Mouse (Mus musculus) granulocyte monocyte progenitor cell, adult 5-6 weeks (primary cell): ENCODE data around the gene Ccnq. TPM values are rescaled to one million over a fixed set of nuclear protein-coding genes. Genes with fewer than 3 reads are reported as not detected.

Source experiments
- ATAC-seq: replicated peaks from 2 replicates; pipeline ENCODE4 v1.8.0; 2016; ENCODE audit warnings: mild to moderate bottlenecking, moderate TSS enrichment, inconsistent platforms; ENCODE audit not compliant: poor library complexity, severe bottlenecking
- total RNA-seq, 2 experiments: library from RNA; stranded (forward) in 1 of 2; stranded (reverse) in 1 of 2; fragments of 200-712, 200-1000 nt in 1 of 2; fragments of >200 nt in 1 of 2; fragmentation: Nextera tagmentation in 1 of 2; gene quantifications; 2 replicates each; pipeline ENCODE4 v1.2.3; 2014 to 2017

Gene Ccnq
- total RNA-seq, 2 experiments from 2014 or later = 22.9 to 24.1 TPM

DNA sequence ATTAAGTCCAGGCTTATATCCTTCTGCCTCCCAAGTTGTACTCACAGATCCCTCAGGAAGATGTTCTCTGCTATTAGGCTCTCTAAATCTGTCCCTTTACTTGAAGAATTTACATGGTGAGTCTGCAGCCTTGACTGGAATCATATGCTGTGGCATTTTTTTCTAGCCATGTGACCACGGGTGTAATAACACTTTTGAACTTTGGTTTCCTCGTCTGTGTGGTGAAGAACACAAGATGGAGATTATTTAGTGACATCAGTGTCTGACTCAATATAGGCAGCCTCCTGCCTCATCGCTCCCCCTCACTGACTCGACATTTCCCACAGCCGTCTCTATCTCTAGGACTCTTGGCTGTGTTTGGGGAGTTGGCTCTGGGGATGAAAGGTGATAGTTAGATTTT, 48.4 kb downstream of the Ccnq start:
- ATAC-seq = no peak

DNA sequence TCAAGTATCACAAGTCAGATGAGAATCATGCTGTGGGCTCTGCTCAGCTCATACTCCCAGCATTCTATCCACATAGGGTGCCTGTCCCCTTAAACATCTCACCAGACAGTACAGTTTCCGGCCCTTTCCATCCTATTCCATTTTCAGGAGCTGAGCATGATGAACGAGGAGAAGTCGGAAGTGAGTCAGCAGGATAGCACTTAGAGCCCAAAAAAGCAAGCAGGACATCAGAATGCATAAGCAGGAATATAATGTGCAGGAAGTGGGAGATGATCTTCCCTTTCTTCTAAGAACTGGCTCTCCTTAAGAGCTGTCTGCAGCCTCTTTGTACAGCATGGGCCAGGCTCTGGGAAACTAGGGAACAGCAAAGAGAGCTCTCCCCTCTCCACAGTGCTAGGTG, 49.2 kb downstream of the Ccnq start:
- no peak for ATAC-seq

Other genes with a start within 250 kb of the Ccnq start
- gene Sebox, start 248.3 kb downstream of the Ccnq start, total RNA-seq (2014; fragmentation: Nextera tagmentation) = not detected in 2 replicates
- gene Sebox, start 248.3 kb downstream of the Ccnq start, total RNA-seq (2017) = not detected in 2 replicates
- 21.9 and 36.8 TPM in 2 replicates for gene Tmem199, start 239.6 kb downstream of the Ccnq start, total RNA-seq (2014; fragmentation: Nextera tagmentation)
- 25.5 and 29.9 TPM in 2 replicates for gene Tmem199, start 239.6 kb downstream of the Ccnq start, total RNA-seq (2017)
- gene Poldip2, start 239.5 kb downstream of the Ccnq start, total RNA-seq (2014; fragmentation: Nextera tagmentation) = 61.3 and 68.8 TPM in 2 replicates
- gene Poldip2, start 239.5 kb downstream of the Ccnq start, total RNA-seq (2017) = 64.5 and 85.8 TPM in 2 replicates
- 13.2 and 15.1 TPM in 2 replicates for gene Tnfaip1, start 215.4 kb downstream of the Ccnq start, total RNA-seq (2014; fragmentation: Nextera tagmentation)
- gene Tnfaip1, start 215.4 kb downstream of the Ccnq start, total RNA-seq (2017) = 3.3 and 5.6 TPM in 2 replicates
- 81.0 and 106 TPM in 2 replicates for gene Ift20, start 215.4 kb downstream of the Ccnq start, total RNA-seq (2014; fragmentation: Nextera tagmentation)
- 138 and 194 TPM in 2 replicates for gene Ift20, start 215.4 kb downstream of the Ccnq start, total RNA-seq (2017)
- 89.3 and 102 TPM in 2 replicates for gene Tmem97, start 201.0 kb downstream of the Ccnq start, total RNA-seq (2014; fragmentation: Nextera tagmentation)
- 71.9 and 93.9 TPM in 2 replicates for gene Tmem97, start 201.0 kb downstream of the Ccnq start, total RNA-seq (2017)
- gene Nlk, start 54.4 kb downstream of the Ccnq start, total RNA-seq (2014; fragmentation: Nextera tagmentation) = 13.2 and 21.7 TPM in 2 replicates
- 16.4 and 26.1 TPM in 2 replicates for gene Nlk, start 54.4 kb downstream of the Ccnq start, total RNA-seq (2017)
- gene Lyrm9, start 74.9 kb upstream of the Ccnq start, total RNA-seq (2014; fragmentation: Nextera tagmentation) = 14.3 and 16.8 TPM in 2 replicates
- 45.2 and 102 TPM in 2 replicates for gene Lyrm9, start 74.9 kb upstream of the Ccnq start, total RNA-seq (2017)
- not detected in 2 replicates for gene Nos2, start 169.1 kb upstream of the Ccnq start, total RNA-seq (2014; fragmentation: Nextera tagmentation)
- not detected in 2 replicates for gene Nos2, start 169.1 kb upstream of the Ccnq start, total RNA-seq (2017)
- gene Lgals9, start 233.2 kb upstream of the Ccnq start, total RNA-seq (2014; fragmentation: Nextera tagmentation) = 273 and 289 TPM in 2 replicates
- gene Lgals9, start 233.2 kb upstream of the Ccnq start, total RNA-seq (2017) = 68.6 and 84.9 TPM in 2 replicates